Mouse (Mus musculus) liver, adult 2 months (tissue): ENCODE measurements around the gene Ranbp6.

Experiments used
- CTCF ChIP-seq: fragments of 200-500 bp; IDR thresholded peaks from 2 replicates; pipeline ENCODE4 v1.5.1; 2011; ENCODE audit warnings: low read depth, low read length, control low read depth
- POLR2A ChIP-seq: fragments of 200-500 bp; IDR thresholded peaks from 2 replicates; pipeline ENCODE4 v1.6.1; 2011; ENCODE audit warnings: low read length, control low read depth; ENCODE audit not compliant: insufficient read depth; ENCODE audit errors: extremely low read depth

DNA sequence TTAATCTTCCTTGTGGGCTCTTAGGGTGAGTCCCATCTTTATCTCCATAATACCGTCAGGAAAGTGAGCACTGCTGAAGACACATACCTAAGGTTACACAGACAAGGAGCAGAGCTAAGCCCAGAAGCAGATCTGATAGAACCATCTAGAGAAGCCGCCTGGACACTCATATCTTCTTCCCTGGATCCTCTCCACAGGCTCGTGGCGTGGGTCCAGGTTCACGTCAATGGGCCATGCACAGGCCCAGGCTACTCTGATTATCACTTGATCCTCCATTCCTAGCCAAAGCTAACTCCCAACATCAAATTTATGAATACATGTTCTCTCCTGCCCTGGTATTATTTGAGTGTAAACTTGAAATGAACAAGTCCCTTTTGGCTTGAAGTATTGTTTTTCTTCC lies 40.9 kb upstream of the Ranbp6 start:
- no peak for TF ChIP-seq POLR2A
- TF ChIP-seq CTCF = no peak
